Mouse (Mus musculus): Measurements from ENCODE around the gene Hoxb8. TPM values are rescaled to one million over a fixed set of nuclear protein-coding genes. Genes with fewer than 3 reads are reported as not detected.

The Hoxb8 gene
- polyA plus RNA-seq, 1 experiment: not detected

DNA sequence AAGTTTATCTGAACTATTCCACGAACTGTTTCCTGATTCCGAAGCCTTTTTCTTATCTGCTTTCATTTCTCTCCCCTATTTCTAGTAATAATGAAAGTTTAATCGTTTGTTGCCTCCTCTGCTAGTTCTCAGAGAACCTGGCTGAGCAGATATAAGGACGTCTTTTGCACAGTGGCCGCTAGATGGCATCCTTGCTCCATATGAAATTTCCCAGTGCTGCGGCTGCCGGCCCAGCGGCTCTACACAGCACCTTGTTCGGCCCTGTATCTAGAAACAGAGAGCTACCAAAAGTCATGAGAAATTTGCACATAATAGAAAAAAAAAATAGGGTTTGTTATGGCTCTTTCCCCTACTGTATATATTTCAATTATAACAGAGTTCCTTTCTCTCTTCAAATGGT, 2.9 kb upstream of the Hoxb8 start:
- TF ChIP-seq GATA1 (IDR thresholded peaks at IDR 0.05; ENCODE audit: low read length): no peak

DNA sequence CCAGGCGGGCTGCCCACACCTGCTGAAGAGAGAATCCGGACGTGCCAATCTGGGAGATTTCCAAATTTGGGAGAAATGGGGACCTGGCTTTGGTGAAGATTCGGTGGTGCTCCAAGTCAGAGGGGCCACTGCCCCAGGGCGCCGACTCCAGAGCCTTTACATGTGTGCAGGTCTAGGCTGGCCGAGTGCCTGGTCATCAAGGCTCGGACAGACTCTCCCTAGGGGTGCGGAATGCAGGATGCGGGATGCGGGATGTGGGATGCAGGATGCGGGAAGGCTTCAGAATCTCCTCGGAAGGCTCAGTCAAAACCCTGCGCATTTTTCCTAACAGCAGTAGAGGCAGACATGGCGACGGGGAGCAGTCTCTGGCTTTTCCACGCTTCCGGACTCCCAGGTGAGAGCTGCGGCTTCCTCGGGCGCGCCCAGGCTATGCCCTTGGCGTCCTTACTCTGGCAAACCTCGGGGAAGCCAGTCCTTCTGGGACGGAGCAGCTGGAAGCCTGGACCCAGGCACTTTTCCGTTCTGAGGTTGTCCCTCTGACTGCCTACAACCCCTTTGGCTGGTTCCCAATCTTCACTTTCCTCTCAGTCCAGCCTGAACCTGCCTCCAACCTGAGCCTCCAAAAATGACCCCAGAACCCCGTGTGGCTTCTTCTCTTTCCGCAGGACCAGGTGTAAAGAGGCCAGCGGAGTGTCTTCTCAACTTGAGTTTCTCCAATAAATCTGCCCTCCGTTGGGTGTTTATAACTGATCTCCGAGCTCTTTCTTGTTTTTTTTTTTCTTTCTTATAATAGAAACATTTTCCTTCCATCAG, 2.1 kb upstream of the Hoxb8 start:
- TF ChIP-seq GATA1 (IDR thresholded peaks at IDR 0.05; ENCODE audit: low read length): no peak

DNA sequence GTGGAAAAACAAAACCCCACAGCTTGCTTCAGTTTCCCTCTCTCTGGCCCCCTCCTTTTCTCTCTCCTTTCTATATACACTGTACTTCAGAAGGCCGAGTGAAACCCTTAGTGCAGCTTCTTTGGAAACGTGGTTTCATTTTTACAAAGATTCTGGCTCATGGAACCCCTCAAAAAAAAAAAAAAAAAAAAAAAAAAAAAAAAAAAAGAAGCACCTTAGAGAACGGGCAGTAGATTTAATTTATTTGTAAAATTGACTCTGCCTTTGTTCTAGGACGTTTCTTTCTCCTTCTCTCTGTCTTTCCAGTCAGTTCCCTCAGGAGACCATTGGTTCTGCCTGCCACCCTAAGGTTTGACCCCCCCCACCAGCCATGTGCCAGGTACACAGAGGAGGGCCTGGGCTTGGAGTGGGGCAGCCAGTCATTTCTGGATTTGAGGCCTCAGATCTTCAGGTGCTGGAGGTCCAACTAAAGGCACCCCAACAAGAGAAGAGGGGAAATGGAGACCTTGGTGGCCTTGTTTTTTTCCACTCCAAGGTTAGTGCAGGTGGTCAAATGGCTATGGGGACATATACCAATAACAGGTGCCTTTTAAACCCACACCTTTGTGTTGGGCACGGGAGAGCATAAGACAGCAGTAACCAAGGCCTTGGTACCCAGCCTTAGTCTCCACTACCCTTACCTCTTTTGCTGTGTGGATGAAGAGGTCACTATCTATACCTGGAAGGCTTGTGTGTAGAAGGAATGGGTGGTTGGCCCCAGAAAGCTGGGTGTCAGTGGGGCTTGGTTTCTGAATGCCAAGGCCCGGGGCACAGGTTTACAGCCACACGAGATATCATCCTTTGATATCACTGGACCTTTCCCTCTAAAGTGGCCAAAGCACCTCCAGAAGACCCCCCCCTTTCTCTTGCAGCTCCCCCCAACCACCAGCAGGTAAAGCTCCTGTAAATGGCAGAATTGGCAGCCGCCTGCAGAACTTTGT, 1.0 kb upstream of the Hoxb8 start:
- TF ChIP-seq GATA1 (IDR thresholded peaks at IDR 0.05; ENCODE audit: low read length): no peak

DNA sequence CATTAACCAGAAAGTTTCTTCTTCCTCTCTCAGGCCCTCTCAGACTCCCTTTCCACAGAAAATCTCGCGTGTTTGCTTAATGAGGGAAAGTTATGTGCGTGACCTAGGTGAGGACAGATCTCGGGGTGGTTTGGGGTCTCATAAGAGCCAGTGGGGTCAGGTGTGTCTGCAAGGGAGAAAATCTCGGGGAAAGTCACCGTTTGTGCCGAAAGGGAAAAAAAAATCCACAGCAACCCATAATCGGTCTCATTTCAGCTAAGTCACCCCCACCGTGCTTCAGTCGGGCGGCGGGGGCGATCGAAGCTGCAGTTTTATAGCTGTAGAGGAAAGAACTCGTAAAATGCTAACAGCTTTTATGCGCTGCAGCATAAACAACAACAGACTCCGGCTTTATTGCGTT, 309 bp upstream of the Hoxb8 start:
- TF ChIP-seq GATA1 (IDR thresholded peaks at IDR 0.05; ENCODE audit: low read length): no peak

DNA sequence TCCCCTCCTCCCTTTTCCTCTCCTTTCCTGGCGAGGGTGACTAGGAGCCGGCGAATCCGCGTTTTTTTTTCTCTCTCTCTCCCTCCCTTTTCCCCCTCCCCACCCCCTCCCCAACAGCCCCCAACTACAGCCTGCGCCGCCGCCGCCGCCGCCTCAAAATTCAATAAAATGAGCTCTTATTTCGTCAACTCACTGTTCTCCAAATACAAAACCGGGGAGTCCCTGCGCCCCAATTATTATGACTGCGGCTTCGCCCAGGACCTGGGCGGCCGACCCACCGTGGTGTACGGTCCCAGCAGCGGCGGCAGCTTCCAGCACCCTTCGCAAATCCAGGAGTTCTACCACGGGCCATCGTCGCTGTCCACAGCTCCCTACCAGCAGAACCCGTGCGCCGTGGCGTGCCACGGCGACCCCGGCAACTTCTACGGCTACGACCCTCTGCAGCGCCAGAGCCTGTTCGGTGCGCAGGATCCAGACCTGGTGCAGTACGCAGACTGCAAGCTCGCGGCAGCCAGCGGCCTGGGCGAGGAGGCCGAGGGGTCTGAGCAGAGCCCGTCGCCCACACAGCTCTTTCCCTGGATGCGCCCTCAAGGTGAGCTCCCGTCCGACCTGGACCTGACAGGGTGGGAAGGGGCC, 1.2 kb downstream of the Hoxb8 start:
- no peak for TF ChIP-seq GATA1 (IDR thresholded peaks at IDR 0.05; ENCODE audit: low read length)

DNA sequence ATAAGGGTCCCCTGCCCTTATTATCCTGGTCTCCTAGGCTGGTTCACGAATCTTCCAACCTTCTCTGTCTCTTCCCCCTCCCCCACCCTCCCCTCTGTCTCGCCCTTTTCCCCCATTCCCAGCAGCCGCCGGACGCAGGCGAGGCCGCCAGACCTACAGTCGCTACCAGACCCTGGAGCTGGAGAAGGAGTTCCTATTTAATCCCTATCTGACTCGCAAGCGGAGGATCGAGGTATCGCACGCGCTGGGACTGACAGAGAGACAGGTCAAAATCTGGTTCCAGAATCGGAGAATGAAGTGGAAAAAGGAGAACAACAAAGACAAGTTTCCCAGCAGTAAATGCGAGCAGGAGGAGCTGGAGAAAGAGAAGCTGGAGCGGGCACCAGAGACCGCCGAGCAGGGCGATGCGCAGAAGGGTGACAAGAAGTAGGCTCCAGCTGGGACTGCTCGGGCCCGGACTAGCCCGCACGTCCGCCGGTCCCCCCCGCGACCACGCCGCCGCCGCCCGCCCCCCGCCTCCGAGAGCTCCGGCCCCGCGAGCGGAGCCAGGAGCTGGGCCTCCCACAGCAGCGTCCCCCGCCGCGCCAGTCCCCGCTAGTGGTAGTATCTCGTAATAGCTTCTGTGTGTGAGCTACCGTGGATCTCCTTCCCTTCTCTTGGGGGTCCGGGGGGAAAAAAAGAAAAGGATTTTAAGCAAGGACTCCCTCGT, 2.5 kb downstream of the Hoxb8 start:
- TF ChIP-seq GATA1 (IDR thresholded peaks at IDR 0.05; ENCODE audit: low read length): no peak

DNA sequence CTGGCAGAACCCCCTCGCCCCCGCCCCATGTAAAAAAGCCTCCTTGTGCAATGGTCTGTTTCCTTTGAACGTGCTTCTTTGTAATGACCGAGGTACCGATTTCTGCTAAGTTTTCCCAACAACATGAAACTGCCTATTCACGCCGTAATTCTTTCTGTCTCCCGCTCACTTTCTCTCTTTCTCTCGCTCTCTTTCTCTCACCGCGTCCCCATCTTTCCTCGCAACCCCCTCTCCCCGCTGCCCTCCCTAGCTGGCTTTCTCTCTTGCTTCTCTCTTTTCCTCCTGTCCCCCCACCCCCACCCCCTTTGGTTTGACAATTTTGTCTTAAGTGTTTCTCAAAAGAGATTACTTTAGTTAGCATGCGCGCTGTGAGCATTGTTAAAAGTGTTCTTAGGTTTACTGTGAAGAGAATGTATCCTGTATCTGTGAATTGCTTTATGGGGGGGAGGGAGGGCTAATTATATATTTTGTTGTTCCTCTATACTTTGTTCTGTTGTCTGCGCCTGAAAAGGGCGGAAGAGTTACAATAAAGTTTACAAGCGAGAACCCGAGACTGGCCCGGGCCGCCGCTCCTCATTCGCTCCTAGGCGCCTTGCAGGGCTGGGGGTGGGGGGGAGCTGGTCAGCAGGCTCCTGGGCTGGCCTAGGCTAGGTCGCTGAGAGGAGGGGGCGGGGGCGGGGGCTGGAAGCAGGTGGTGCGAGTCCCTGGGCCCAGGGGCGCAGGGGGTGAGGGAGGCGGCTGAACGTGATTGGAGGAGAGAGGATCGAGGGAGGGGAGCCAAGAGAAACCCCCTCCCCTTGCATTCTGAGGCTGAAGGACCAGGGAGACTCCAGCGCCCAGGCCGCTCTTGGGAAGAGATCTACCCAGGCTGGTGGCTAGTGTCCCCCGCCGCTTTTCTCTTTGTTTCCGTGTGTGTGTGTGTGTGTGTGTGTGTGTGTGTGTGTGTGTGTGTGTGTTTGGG, 3.3 kb downstream of the Hoxb8 start:
- TF ChIP-seq GATA1 (IDR thresholded peaks at IDR 0.05; ENCODE audit: low read length): no peak

DNA sequence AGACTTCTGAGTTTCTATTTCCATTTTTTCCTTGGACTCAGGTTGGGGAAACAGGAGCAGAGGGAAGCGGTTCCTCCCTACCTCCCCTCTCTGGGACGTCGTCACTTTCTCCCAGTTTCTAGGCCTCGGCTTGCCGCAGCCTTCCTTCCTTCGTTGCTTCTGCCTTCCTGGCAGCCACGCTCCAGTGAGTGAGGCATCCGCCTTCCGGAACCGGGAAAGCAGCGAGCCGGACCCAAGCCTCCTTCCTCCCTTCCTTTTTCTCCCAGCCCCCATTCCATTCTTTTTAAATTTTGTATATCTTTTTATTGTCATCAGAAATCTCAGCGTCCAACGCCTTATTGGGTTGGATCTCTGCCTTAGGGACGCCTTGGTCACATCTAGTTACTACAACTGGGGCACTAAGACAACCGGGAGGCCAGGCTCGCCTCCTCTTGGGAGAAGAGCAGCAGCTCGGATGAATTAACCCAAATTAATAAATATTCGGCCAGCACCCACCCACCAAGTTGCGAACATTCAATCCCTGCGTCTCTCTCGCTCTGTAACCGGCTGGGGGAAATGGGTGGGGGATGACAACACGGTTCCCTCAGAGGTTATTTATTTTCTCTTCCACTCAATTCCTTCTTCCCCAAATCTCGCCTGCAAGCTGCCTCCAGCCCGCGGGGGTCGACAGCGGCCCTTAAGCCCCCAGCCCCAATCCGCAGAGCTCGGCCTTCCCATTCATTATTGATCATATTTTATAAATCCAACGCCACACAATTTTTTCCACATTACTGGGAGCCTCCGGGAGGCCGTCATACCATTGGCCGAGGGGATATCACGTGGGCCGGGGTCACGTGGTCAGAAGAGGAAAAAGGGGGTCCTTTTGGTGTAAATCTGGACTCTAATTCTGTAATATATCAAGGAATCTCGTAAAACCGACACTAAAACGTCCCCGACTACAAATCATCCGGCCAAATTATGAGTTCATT, 4.3 kb downstream of the Hoxb8 start, which contains the start of gene Hoxb7:
Gene Hoxb7 (plus strand): TSS at position 853 of the 968 bp plus-strand sequence.
- TF ChIP-seq GATA1 (IDR thresholded peaks at IDR 0.05; ENCODE audit: low read length): no peak

DNA sequence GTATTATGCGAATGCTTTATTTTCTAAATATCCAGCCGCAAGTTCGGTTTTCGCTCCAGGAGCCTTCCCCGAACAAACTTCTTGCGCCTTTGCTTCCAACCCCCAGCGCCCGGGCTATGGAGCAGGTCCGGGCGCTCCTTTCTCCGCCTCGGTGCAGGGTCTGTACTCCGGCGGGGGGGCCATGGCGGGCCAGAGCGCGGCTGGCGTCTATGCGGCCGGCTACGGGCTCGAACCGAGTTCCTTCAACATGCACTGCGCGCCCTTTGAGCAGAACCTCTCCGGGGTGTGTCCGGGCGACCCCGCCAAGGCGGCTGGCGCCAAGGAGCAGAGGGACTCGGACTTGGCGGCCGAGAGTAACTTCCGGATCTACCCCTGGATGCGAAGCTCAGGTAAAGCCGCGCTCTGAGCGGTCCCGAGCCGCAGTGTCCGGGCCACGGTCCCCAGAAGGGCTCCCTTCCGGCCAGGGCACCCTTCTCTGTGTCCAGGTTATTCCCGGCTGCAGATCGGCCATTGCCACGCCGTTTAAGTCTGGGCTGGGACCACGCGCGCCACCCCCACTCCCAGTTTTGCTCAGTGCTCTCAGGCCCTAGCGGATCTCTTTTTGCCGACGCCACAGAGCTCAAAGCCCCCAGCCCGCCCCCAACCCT, 5.2 kb downstream of the Hoxb8 start:
- no peak for TF ChIP-seq GATA1 (IDR thresholded peaks at IDR 0.05; ENCODE audit: low read length)

DNA sequence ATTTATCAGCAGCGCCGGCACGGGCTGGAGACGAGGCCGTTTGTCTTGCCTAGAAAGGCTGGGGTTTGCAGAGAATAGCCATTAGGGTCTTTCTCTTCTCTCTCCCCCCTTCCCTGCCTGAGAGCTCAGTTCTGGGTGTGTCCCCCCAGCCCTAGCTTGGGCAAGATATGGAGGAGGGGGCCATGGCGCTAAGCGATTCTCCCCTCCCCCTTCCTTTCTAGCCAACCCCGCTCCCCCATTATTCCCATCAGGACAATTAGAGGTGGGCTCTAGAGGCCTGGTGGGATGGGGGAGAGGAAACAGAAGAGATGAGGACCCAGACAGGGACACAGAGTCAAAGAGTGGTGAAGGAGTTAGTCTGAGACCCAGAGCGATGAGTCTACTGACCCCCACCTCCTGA, 5.7 kb downstream of the Hoxb8 start:
- no peak for TF ChIP-seq GATA1 (IDR thresholded peaks at IDR 0.05; ENCODE audit: low read length)

DNA sequence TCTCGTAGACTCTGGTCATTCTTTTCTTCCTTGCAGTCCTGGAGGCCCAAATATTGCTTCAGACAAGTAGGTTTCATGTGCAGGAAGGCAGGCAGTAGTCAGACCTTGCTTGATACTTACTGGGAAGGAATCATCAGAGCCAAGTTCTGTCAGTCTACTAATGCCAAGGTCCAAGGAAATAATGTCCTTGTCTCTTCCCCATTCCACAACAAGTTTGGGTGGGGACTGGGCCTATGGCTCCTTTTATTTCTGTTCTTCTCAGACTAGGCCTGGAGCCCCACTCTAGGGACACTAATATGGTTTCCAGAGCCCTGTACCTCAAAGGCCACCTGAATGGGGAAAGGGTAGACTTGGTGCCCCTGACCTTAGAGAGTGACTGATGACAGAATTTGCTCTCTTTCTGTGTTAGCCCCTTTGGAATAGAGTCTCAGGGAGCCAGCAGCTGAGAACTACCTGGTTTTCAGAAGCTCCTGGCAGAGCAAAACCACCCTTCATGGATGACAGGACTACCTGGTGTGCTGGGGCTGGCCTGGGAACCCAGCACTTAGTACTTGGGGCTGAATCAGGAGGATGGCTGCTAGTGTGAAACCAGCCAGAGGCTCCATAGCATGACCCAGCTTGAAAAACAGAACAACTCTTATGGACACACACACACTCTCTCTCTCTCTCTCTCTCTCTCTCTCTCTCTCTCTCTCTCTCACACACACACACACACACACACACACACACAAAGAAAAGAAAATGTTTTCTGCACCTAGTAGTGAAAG, 6.9 kb downstream of the Hoxb8 start:
- no peak for TF ChIP-seq GATA1 (IDR thresholded peaks at IDR 0.05; ENCODE audit: low read length)

DNA sequence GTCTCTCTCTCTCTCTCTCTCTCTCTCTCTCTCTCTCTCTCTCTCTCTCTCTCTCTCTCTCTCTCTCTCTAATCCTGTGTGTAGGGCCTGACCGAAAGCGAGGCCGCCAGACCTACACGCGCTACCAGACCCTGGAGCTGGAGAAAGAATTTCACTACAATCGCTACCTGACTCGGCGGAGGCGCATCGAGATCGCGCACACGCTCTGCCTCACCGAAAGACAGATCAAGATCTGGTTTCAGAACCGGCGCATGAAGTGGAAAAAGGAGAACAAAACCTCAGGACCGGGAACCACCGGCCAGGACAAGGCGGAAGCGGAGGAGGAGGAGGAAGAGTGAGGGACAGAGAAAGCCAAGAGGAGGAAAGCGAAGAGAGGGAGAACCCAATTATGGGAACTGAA, 7.6 kb downstream of the Hoxb8 start:
- no peak for TF ChIP-seq GATA1 (IDR thresholded peaks at IDR 0.05; ENCODE audit: low read length)

Measured in G1E-ER4 (cell line).